Mouse (Mus musculus) neural tube, embryonic 14.5 days (tissue): ENCODE data around the gene Osbpl9. TPM values are rescaled to one million over a fixed set of nuclear protein-coding genes. Genes with fewer than 3 reads are reported as not detected.

ENCODE experiments used
- ATAC-seq: fragments of 200-750 bp; cut with Nextera tagmentation; 2 replicates; pipeline ENCODE4 v1.8.0; 2017; ENCODE audit warnings: low read depth, mild to moderate bottlenecking, moderate TSS enrichment, moderate library complexity
- H3K27ac ChIP-seq: fragments of 300-500 bp; sonication (generic); 2 replicates; pipeline ENCODE4 v1.5.1; 2014; ENCODE audit warnings: low read depth, mild to moderate bottlenecking, control low read depth, low read length, moderate library complexity, mixed read lengths
- H3K27me3 ChIP-seq: fragments of 300-500 bp; sonication (generic); 2 replicates; pipeline ENCODE4 v1.6.1; 2014; ENCODE audit warnings: low read length; ENCODE audit not compliant: control insufficient read depth, insufficient read depth
- H3K36me3 ChIP-seq: fragments of 300-500 bp; sonication (generic); 2 replicates; pipeline ENCODE4 v1.6.1; 2014; ENCODE audit warnings: low read length, mixed read lengths; ENCODE audit not compliant: control insufficient read depth, insufficient read depth
- H3K4me1 ChIP-seq: fragments of 300-500 bp; sonication (generic); 2 replicates; pipeline ENCODE4 v1.6.1; 2014; ENCODE audit warnings: low read length; ENCODE audit not compliant: control insufficient read depth, insufficient read depth
- H3K4me2 ChIP-seq: fragments of 300-500 bp; sonication (generic); 2 replicates; pipeline ENCODE4 v1.6.1; 2014; ENCODE audit warnings: mild to moderate bottlenecking, low read depth, low read length, control low read depth
- H3K4me3 ChIP-seq: fragments of 300-500 bp; sonication (generic); 2 replicates; pipeline ENCODE4 v1.5.1; 2014; ENCODE audit warnings: low read depth, low read length, control low read depth, mixed read lengths
- H3K9ac ChIP-seq: fragments of 300-500 bp; sonication (generic); replicated peaks from 2 replicates; pipeline ENCODE4 v1.6.1; 2014; ENCODE audit warnings: low read depth, mild to moderate bottlenecking, control low read depth, low read length, mixed read lengths
- H3K9me3 ChIP-seq: fragments of 300-500 bp; sonication (generic); 2 replicates; pipeline ENCODE4 v1.6.1; 2016; ENCODE audit warnings: low read length; ENCODE audit not compliant: control insufficient read depth
- WGBS: fragments of 180-500 bp; shearing (Covaris S2); extraction: QIAGEN DNeasy Blood & Tissue Kit; methylation state at CpG from one replicate; pipeline ENCODE4 v1.1.7; 2014; 5-methylcytosine and 5-hydroxymethylcytosine counted together
- polyA plus RNA-seq: library from polyadenylated mRNA; unstranded; fragments of >200 nt; fragmentation: Nextera tagmentation; extraction: Ambion mirVana; gene quantifications from 2 replicates; pipeline ENCODE4 v1.2.1, GENCODE M21; 2014

Gene Osbpl9
- polyA plus RNA-seq, 1 experiment from 2014 or later: 89.2 TPM

DNA sequence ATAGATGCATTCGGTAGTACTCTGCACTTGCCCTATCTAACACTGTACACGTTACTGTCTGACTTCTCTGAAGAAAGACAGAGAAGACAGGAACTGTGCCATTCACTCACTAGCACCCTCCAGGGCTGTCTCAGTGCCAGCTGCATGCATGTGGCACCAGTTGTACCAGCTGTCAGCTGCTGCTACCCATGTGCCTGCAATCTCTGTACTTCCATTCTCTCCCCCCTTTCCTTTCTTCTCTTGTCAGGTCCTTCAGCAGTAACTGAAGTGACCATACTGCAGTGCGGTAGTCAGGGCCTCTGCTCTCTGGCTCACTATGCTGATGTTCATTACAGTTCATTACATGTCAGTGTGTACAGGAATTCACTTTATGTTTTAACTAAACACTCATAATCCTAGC is 96.0 kb downstream of the Osbpl9 start:
- Histone ChIP-seq H3K36me3 (no peaks in the 10 kb centered on the region; the same call in 1 of the 2 replicates), H3K4me2 (no peak overlapping the region), H3K9ac (no peak overlapping the region), H3K9me3 (no peaks in the 10 kb centered on the region), H3K27me3 (no peaks in the 10 kb centered on the region), H3K27ac (no peak overlapping the region), H3K4me1 (no peaks in the 10 kb centered on the region), H3K4me3 (no peak overlapping the region)
- WGBS: 58% methylated on average over 3 of the region's 3 CpGs
- no peak for ATAC-seq

DNA sequence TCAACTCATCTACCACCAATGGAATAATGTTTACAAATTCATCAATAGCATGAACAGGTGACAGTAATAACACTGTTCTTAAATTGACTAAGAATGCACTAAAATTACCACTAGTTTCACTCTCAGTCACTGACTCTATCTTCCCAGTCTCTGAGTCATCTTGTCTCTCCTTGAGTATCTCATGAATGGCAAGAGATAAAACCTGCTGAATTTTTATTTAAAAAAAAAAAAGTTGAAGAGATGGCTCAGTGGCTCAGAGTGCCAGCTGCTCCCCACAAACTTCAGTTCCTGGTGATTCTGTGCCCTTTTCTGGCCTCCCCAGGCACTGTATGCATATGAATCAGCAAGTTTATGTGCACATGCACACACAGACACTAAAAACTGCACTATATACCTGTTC is 96.8 kb downstream of the Osbpl9 start:
- Histone ChIP-seq H3K4me1 (no peaks in the 10 kb centered on the region), H3K4me3 (no peak overlapping the region), H3K27me3 (no peaks in the 10 kb centered on the region), H3K4me2 (no peak overlapping the region), H3K9me3 (no peaks in the 10 kb centered on the region), H3K9ac (no peak overlapping the region), H3K36me3 (no peaks in the 10 kb centered on the region; the same call in 1 of the 2 replicates), H3K27ac (no peak overlapping the region)
- ATAC-seq: no peak

DNA sequence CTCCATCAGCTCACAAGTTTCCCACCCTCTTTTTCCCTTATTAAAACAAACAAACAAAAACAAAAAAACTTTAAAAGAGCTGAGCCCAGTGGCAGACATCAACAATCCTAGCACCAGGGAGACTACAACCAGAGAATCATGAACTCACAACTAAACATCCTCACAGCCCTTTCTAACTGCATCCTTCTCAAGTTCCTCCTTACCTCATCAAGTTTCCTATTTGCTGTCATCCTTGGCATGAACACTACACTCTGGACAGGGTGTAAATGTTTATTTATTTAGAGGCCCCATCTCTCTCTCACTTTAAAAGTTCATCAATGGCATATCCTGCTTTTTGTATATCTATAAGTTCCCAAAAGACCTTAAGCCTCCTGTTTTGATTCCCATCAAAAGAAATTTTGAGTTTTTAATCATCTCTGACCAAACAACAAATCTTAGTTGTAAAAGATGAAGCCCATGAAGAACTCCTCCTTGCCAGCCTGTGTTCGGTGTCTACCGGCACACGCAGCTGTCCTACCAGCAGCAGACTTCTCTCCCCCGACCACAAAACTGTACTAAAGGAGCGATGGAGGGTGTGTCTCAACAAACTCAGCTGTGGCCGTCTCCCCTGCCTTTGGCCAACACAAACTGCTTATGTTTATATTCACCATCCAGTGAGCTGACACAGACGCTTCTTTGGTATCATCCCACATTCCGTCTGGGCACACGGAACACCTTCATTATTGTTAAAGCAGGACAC is 98.8 kb downstream of the Osbpl9 start:
- no peak for ATAC-seq

DNA sequence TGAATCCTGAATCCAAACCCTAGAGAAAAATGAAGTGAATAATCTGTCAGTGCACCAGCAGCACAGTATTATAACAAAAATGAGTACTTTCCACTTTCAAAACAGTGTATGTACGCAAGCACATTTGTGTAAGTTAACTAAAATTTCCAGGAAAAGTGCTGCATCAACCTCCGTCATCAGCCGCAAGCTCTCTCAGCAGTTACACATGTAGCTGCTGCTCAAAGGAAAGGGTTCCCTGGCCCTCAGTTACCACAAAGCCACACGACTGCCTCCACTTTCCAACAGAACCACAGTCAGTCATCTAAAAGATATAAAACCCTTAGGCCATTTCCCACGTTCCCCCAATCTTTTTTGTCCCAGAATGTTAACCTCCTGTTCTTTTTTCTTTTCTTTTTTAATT is 99.5 kb downstream of the Osbpl9 start:
- H3K4me3 ChIP-seq: no peak overlapping the region
- H3K9ac ChIP-seq: no peak overlapping the region
- H3K36me3 ChIP-seq: no peaks in the 10 kb centered on the region; the same call in 1 of the 2 replicates
- no peak overlapping the region for H3K4me2 ChIP-seq
- H3K27ac ChIP-seq: no peak overlapping the region
- no peaks in the 10 kb centered on the region for H3K9me3 ChIP-seq
- 90% methylated on average over 5 of the region's 5 CpGs for WGBS
- no peaks in the 10 kb centered on the region for H3K27me3 ChIP-seq
- H3K4me1 ChIP-seq: no peaks in the 10 kb centered on the region
- ATAC-seq: no peak

More for the DNA sequence above, 98.8 kb downstream of the Osbpl9 start:
- no peaks in the 10 kb centered on the region for H3K27me3 ChIP-seq
- no peak overlapping the region for H3K4me2 ChIP-seq
- H3K27ac ChIP-seq: no peak overlapping the region
- H3K9me3 ChIP-seq: no peaks in the 10 kb centered on the region
- H3K4me3 ChIP-seq: no peak overlapping the region
- no peak overlapping the region for H3K9ac ChIP-seq
- no peaks in the 10 kb centered on the region; the same call in 1 of the 2 replicates for H3K36me3 ChIP-seq
- WGBS: 79% methylated on average over 9 of the region's 9 CpGs
- H3K4me1 ChIP-seq: no peaks in the 10 kb centered on the region

DNA sequence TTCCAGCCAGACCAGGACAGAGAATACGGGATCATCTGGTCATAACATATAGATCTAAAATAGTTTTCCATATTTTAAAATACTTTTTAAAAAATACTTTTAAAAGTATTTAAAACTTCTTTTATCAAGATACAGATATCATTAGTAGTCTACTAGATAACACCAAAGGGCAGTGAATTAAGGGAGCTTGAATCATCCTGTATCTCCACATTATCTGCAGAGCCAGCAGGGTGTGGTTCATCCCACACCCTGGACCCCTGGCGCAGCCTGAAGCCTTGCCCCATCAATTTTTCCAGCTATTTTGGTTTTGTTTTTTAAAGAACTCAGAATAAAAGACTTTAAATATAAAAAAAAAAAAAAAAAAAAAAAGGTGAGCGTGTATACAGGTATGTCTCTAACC is 103.2 kb downstream of the Osbpl9 start:
- no peak overlapping the region for H3K9ac ChIP-seq
- H3K27ac ChIP-seq: no peak overlapping the region
- peaks cover 3% of the 10 kb centered on the region; the same call in 1 of the 2 replicates for H3K36me3 ChIP-seq
- no peaks in the 10 kb centered on the region for H3K4me1 ChIP-seq
- WGBS: 94% methylated on average over 3 of the region's 3 CpGs
- ATAC-seq: no peak
- H3K9me3 ChIP-seq: no peaks in the 10 kb centered on the region
- no peak overlapping the region for H3K4me3 ChIP-seq
- no peaks in the 10 kb centered on the region for H3K27me3 ChIP-seq
- no peak overlapping the region for H3K4me2 ChIP-seq

DNA sequence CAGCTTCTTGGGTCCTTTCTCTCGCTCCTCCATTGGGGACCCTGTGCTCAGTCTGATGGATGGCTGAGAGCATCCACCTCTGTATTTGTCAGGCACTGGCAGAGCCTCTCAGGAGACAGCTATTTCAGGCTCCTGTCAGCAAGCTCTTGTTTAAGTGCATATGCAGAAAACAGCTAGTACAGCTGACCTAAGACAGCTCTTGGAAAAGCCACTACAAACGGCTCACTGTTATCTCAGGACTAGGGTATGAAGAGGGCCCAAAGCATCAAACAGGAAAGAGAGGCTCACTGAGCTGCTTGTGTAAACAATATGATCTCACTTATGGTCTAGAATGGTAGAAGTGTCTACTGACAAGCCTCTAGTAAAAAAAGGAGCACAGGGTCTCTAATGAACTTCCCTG is 107.8 kb downstream of the Osbpl9 start:
- 0 out of 2 replicates have a peak, but pooled peaks cover 3% of the 10 kb centered on the region for H3K36me3 ChIP-seq
- H3K9ac ChIP-seq: no peak overlapping the region
- ATAC-seq: no peak
- H3K9me3 ChIP-seq: no peaks in the 10 kb centered on the region
- H3K4me3 ChIP-seq: no peak overlapping the region
- no peaks in the 10 kb centered on the region for H3K4me1 ChIP-seq
- WGBS: 68% methylated on average over 2 of the region's 2 CpGs
- no peak overlapping the region for H3K4me2 ChIP-seq
- no peak overlapping the region for H3K27ac ChIP-seq
- no peaks in the 10 kb centered on the region for H3K27me3 ChIP-seq

DNA sequence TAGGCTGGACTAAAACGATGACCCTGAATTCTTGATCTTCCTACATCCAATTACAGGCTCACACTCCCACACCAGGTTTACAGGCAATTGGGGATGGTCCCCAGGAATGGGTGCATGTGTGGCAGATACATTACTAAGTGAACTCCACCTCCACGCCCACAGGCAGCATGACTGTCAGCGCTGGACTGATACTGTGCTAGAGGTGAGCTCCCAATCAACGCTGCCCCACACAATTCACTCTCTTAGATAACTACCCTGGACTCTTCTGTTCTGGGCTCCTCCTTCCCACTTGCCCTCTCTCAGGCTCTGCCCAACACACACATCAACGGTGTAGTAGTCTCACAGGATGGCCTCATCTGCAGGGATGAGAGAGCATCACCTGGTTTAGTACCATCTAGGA is 109.7 kb downstream of the Osbpl9 start:
- Histone ChIP-seq H3K9me3 (no peaks in the 10 kb centered on the region), H3K4me2 (no peak overlapping the region), H3K4me3 (no peak overlapping the region), H3K4me1 (no peaks in the 10 kb centered on the region), H3K27ac (no peak overlapping the region), H3K36me3 (0 out of 2 replicates have a peak, but pooled peaks cover 3% of the 10 kb centered on the region), H3K27me3 (no peaks in the 10 kb centered on the region), H3K9ac (no peak overlapping the region)
- whole genome bisulfite sequencing: 91% methylated on average over 5 of the region's 5 CpGs
- no peak for ATAC-seq

DNA sequence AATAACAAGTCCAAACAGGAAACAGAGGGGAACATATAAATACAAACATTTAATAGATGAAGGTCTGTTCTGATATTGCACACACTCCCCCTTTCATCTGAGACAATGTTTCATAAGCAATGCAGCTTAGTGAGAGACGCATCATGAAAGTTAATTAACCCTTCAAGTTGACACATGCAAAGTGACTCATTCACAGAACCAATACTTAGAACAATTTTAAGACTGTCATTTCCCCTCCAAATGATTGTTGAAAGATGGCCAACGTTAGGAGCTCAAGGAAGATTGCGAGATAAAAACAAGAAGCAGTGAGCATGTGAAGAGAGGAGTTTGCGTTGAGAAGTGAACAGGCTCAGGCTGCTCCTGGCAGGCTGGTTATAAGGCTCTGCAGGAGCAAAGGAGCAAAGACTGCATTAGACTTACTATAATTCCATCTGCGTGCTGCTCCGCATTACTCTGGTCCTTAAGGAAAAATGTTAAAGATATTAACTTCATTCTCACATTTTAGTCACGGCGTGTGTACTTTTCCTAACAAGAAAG is 110.8 kb downstream of the Osbpl9 start:
- Histone ChIP-seq H3K27ac (no peak overlapping the region), H3K36me3 (no peaks in the 10 kb centered on the region), H3K27me3 (no peaks in the 10 kb centered on the region), H3K4me2 (no peak overlapping the region), H3K4me1 (no peaks in the 10 kb centered on the region), H3K4me3 (no peak overlapping the region), H3K9me3 (no peaks in the 10 kb centered on the region), H3K9ac (no peak overlapping the region)
- ATAC-seq: no peak
- 92% methylated on average over 8 of the region's 8 CpGs for WGBS

DNA sequence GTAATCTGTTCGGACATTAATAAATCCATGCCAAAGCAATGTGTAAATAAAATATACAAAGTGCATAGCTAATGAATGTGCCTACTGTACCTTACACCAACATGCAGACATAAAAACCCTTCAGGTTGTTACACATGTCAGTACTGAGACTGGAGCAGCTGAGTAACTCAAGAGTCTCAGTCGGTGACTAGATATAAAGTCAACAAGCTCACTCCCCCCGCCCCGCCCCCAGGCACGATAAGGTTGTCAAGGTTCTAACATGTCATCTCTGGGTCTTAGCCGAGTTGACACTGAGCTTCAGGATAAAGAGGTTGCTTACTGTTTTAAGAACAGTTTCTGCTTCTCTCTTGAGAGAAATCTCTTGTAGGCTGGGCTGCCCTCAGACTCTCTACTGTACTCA is 112.1 kb downstream of the Osbpl9 start:
- no peaks in the 10 kb centered on the region for H3K27me3 ChIP-seq
- no peak overlapping the region for H3K4me2 ChIP-seq
- H3K36me3 ChIP-seq: 0 out of 2 replicates have a peak, but pooled peaks cover 3% of the 10 kb centered on the region
- no peaks in the 10 kb centered on the region for H3K4me1 ChIP-seq
- no peak overlapping the region for H3K27ac ChIP-seq
- no peak overlapping the region for H3K9ac ChIP-seq
- no peaks in the 10 kb centered on the region for H3K9me3 ChIP-seq
- no peak; the same call in 1 of the 2 replicates for ATAC-seq
- no peak overlapping the region for H3K4me3 ChIP-seq
- WGBS: 92% methylated on average over 6 of the region's 6 CpGs
